Mouse (Mus musculus) left cerebral cortex, adult 2 months (tissue): Measurements from ENCODE around the gene Myl4. TPM values are rescaled to one million over a fixed set of nuclear protein-coding genes. Genes with fewer than 3 reads are reported as not detected.

Experiments used
- DNase-seq, 2 experiments: peaks; one replicate each; pipeline ENCODE4 v3.0.0; 2021 to 2022; ENCODE audit warnings: low spot score in 2 of 2, mixed read lengths in 1 of 2; ENCODE audit errors: extremely low spot score in 1 of 2
- H3K27ac ChIP-seq: fragments of 200-600 bp; 2 replicates; pipeline ENCODE4 v1.8.1; 2022
- H3K4me3 ChIP-seq: fragments of 200-600 bp; 2 replicates; pipeline ENCODE4 v1.8.1; 2022
- CTCF ChIP-seq: fragments of 200-600 bp; IDR thresholded peaks from 2 replicates; pipeline ENCODE4 v1.8.1; 2022; ENCODE audit warnings: antibody characterized with exemption, mild to moderate bottlenecking, moderate library complexity
- intact Hi-C: fragments of 180-260 bp; cut with DNase I; formaldehyde crosslinking; loops from one replicate; pipeline ENCODE4 v1.15.1; 2025
- total RNA-seq, 2 experiments: library from RNA; stranded (reverse); gene quantifications; 2 replicates each; pipeline ENCODE4 v1.2.3; 2021

Gene Myl4
- total RNA-seq, 2 experiments from 2014 or later, result 21.3 to 24.5 TPM

DNA sequence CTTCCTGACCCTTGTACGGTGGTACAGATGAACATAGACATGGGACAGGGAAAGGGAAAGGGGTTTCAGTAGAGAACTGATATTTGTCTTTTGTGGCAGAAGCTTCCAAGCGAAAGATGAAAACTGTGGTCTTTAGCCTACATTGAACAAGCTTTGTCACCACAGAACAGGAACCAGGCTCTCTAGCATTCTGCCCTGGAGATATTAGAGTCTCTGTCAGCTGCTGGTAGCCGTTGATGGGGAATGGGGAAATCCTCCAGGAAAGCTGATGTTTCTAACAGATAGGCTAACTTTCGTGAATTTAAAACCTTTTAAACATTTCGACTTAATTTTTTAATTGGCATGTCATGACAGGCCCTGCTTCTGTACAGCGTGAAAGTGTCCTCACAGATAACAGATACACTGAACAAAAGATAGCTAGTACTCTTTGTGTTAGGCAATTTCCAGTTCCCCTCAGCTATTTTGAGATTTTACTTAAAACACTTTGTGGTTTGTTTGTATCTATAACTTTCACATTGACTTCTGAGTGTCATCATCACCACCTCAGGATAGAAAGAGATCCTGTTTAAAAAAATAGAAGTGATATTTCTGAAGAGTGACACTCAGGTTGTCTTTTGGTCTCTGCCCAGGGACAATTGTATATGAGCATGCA, 58.7 kb downstream of the Myl4 start:
- DNase-seq, result no peak
- no peak for TF ChIP-seq CTCF
- intact Hi-C loops, result no loop called here
- Histone ChIP-seq H3K4me3 (no peak overlapping the region), H3K27ac (no peak overlapping the region)

DNA sequence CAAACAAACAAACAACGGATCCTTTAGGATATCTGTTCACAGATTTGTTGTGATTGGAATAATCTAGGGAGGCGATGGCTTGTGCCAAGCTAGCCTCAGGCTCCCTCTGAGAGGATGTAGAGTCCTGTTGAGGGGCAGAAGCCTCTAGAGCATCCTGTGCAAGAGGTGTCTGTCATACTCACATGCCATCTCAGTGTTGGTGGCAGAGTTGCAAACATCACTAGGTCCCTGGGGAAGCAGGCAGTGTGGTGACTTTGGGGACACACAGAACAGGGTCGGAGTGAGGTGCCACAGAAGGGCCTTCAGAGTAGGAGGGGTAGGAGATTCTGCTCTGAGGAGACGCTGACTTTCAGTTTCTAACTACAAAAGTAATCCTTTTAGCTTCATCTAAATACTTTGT, 59.3 kb downstream of the Myl4 start:
- H3K4me3 ChIP-seq, result no peak overlapping the region
- no peak for TF ChIP-seq CTCF
- intact Hi-C loops, result no loop called here
- H3K27ac ChIP-seq, result no peak overlapping the region
- no peak for DNase-seq

DNA sequence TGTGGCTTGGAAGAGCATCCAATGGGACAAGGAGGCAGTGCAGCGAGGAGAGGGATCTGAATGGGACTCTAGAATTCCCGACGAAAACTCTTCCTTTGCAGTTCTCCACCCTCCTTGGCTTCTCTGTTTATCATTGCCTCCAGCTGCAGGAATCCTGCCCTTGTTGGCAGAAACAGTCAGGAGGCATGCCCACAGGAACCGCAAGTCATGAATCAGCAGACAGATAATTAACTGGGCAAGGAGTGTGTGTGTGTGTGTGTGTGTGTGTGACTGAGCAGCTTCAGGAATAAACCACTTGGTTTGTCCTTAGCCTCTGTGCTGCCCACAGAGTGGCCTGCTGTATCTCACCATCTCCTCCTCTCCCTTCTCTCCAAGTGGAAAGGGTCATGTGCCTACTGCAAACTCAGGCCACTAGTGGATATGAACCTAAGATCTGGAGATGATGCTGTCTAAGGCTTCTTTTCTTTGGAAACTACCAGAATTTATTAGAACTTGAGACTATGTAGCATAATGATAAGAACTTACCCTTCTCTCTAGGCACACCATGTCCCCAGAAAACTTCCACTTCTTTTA, 61.2 kb downstream of the Myl4 start:
- intact Hi-C loops, result no loop called here
- Histone ChIP-seq H3K27ac (no peak overlapping the region), H3K4me3 (no peak overlapping the region)
- no peak for TF ChIP-seq CTCF
- DNase-seq, result no peak

DNA sequence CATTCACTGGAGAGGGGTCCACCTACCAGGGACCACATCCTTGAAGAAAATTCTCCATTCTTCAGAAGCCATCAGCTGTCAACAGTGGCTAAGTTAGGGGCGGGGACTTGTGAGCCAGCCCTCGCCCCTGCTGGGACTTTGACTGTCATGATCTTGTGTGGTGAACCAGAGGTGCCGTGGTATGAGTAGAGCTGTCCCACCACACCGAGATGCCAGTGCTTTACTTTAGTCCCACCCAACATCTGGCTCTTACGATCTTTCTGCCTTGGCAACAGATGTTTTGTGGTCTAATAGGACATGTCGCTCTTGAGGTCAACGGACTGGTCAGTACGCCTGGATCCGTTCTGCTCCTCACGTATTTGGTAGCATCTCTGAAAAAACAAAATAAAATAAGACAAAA, 63.1 kb downstream of the Myl4 start:
- Histone ChIP-seq H3K4me3 (no peak overlapping the region), H3K27ac (no peak overlapping the region)
- no peak for DNase-seq
- intact Hi-C loops, result no loop called here
- no peak for TF ChIP-seq CTCF

DNA sequence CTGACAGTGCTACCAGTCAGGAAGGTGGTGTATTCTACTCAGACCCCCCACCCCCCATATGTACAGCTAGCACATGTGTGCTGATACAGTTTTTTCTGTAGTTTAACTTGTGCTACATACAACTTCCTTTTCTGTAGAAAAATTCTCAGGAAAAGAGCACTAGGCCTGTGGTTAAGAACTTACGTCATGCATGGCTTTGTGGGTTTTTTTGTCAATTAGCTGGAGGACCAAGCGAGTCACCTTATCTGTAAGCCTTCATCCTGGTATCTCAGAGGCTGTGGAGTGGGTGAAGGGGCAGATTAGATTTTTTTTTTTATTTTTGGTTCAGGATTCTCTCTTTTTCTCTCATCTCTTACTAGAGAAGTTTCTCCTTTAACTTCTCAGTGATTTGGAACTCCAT, 63.7 kb downstream of the Myl4 start:
- DNase-seq, result no peak
- TF ChIP-seq CTCF, result no peak
- intact Hi-C loops, result no loop called here
- Histone ChIP-seq H3K27ac (no peak overlapping the region), H3K4me3 (no peak overlapping the region)

DNA sequence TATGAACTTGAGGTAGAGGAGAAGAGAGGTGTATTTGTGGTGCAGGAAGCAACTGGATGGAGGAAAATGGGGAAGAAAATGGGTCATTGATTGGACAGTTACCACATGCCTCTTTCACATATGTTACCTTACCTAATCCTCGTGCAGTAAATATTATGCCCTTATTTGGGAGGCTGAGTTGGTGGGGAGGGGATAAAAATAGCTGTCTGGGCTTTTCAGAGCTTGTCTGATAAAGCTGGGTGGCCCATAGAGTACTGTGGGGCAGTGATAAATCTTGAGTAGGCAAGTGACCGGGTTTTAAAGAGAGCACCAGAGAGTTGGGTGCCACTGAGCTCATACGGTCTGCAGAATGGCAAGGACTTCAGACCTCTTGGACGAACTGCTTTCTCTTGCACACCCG, 65.7 kb downstream of the Myl4 start:
- intact Hi-C loops, result no loop called here
- DNase-seq, result no peak
- Histone ChIP-seq H3K4me3 (no peak overlapping the region), H3K27ac (no peak overlapping the region)
- TF ChIP-seq CTCF, result no peak

DNA sequence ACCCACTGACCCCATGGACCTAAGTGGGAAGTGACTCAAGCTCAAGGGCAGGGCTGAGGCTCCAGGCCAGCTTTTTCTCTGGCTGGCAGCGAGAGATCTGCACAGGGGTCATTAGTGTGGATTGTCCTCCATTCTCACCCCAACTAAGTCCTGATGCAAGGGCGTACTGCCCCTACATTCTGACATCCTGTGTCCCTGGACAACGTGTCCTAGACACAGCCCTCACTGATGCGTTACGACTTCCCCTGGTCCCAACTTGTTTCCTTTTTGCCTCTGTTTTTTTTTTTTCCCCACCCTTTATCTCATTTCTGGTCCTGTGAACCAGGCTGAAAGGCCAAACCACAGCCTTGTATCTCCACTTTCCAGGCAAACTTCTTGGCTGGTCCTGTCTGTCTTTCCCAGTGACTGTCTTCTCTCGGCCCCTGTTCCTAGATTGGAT, 68.2 kb downstream of the Myl4 start:
- intact Hi-C loops, result no loop called here
- TF ChIP-seq CTCF, result no peak
- Histone ChIP-seq H3K27ac (no peak overlapping the region), H3K4me3 (no peak overlapping the region)
- no peak for DNase-seq

DNA sequence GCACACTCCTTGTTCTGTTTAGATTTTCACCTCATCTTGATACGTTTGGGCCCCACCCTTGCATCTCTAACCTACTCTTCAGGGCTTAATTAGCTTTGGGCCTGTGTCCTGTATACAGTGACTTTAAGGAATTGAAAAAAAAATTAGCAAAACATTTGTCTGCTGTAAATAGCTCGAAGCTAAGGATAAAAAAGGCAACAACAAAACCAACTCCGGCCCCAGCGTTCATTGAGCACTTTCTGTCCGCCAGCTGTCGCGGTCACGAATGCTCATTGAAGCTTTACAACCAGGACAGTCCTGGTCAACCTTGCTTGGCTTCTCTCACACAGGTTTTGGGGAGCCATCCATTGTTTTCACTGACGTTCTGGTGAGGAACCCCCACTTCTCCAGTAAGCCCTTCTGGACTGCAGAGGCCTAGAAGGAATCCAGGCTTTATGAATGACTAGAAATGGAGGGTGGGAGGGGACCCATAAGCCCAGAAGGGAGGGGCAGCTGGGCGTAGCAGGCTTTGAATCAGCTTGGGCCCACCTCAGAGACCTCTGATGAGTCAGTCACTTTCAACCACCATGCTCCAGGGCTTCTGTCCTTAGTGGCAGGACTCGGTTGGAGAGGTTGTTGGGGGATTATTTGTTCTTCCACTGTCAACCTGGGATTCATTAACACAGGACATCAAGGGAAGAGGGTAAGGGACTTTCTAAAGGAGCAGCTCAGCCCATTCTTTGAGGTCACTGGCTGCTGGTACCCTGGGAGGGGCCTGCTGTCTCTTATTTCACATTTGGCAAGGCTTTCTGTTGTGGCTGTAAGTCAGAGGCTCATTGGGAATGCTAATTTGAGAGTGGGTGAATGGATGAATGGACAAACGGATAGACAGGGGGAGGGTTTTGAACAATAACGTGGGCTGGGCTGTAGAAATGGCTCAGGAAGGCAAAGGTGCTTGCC, 68.9 kb downstream of the Myl4 start:
- intact Hi-C loops, result no loop called here
- TF ChIP-seq CTCF, result no peak
- Histone ChIP-seq H3K27ac (no peak overlapping the region), H3K4me3 (no peak overlapping the region)
- no peak for DNase-seq

DNA sequence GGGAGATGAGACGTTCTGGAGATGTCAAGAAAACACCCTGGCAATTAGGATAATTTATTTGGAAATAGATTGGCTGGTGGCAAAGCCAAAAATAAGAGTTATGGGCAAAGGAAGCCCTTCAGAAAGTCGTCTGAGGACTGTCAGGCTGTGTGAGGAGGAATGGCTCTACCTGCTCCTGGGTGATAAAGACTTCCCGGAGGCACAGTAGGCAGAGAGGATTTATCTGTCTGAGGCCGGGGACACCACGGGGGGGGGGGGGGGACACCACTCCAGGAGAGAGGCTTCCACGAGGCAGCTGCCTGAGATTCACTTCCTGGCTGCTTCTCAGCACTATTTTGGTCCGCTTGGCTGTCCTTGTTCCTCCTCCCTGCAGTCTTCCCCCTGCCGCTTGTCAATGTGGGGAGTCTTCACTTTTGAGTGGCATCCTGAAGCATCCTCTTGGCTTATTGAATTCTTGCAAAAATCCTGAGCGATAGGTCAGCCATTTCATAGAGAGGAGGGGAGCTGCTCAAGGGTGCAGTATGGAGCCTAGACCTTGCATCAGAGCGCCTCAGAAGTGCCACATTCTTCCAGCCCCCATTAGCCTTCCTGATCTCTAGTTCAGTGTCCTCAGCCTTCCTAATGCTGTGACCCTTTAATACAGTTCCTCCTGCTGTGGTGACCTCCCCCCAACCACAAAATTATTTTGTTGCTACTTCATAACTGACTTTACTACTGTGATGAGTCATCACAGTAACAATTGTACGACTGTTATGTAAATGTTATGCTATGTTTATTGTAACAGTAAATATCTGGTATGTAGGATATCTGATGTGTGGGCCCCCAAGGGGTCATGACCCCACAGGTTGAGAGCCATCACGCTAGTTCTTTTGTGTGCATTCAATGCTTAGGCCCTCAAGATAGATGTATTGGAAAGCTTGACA, 71.8 kb downstream of the Myl4 start:
- no peak overlapping the region for H3K27ac ChIP-seq
- DNase-seq, result no peak
- no peak overlapping the region for H3K4me3 ChIP-seq
- no peak for TF ChIP-seq CTCF
- intact Hi-C loops, result no loop called here

DNA sequence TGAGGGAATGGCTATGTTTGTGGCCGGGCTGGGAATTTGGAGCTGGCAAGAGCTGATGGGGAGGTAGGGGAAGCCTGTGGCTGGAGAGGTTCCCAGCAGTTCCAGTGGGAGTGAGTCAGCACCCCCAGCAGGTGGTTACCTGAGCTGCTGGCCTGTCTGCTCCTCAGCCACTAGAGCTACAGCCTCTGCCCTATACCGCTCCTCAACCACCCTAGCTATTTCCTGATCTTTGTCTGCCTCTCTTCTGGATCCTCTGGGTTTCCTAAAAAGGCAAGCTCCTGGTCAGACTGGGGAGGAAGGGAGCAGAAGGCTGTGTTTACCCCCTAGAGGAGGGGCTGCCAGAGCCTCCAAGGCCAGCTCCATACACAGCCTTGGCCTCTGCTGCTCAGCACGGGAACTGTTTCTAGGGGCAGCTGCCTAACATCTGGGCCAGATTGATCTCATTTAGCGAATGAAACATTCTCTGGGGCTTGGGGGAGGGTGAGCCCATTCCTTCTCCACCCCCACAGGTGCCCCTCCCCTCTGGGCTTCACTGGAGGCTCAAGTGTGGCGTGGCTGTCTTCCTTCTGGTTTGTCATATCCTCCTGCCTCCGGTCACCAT, 74.4 kb downstream of the Myl4 start:
- no peak for TF ChIP-seq CTCF

More for the DNA sequence above, 74.4 kb downstream of the Myl4 start:
- intact Hi-C loops, result no loop called here
- Histone ChIP-seq H3K4me3 (no peak overlapping the region), H3K27ac (no peak overlapping the region)
- no peak for DNase-seq
